Mouse (Mus musculus): Measurements from ENCODE around the gene Wdr82. TPM values are rescaled to one million over a fixed set of nuclear protein-coding genes. Genes with fewer than 3 reads are reported as not detected.
A peak's percentile ranks its signal among the peaks of the same experiment; 100 is the strongest.

Gene Wdr82
- total RNA-seq, 2 experiments from 2014 or later, result 143 TPM

DNA sequence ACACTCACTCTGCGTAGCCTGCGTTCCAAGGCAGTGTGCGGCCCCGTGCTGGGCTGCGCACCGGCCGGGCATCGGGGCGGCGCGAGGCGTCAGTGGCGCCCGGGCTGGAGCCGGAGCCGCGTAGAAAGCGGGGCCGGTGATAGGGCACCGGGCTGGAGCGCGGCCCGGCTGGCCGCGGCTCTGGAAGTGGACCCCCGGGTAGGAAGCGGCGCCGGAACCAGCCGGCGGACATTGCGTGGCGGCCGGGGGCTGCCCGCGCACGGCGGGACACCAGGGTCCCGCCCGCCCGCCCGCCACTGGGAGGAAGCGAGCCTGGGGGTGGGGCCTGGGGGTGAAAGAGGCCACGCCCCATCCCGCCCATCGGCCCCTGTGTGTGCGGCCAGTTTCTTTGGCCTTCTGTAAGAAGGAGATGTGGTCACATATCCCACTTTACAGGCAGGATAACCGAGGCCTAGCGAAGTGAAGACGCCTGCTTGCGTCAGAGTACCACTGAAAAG lies 28.3 kb downstream of the Wdr82 start:
- DNase-seq, result peak in 1 of 2 experiments; percentile 54

DNA sequence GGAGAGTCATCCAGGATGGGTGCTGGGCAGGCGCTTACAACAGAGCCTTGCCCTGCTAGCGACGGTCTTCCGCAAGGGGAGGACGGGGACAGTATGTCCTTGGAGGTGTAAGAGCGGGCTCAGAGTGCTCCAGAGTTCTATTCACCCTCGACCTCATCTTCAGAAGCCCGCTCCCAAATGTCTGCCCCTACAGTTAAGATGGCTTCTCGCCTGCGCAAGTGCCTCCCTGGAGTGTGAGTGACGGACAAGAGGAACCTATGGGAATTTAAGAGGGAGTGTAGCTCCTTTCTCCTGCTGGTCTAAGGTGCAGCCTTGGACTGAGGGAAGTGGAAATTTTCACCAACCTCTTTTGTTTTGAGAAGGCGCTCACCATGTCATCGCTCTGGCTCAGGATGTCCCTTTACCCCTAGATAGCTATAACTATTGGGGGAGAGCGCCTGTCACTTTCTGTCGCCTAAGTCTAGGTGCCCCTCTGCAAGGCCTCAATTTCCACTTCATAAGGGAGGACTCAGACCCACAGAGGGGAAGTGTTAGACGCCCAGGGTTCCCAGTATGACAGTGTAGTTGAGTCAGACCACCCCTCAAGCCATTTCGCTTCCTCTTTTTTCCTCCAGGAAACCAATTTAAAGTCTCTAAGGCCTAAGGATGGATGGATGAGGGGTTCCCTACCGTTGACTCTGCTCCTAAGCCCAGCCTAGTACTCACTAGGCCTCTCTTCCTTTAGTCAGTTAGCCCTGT lies 29.0 kb downstream of the Wdr82 start, which contains the start of gene Ppm1m:
Gene Ppm1m (minus strand): TSS at position 212 of the 738 bp plus-strand sequence.
- DNase-seq, result no peak

DNA sequence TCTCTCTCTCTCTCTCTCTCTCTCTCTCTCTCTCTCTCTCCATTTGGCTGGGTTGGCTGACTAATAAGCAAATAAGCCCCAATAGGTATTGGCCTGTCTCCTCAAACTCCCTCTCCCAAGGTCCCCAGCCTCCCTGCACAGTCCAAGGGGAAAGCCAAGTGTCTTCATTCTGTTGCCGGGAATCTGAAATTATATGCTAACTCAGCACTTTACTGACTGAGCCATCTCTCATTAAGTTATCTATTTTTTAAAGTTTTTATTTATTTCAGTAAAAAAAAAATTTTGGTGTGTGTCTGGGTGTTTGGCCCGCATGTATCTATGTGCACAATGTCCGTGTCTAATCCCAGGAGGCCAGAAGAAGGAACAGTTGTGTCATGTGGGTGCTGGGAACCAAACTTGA lies 31.2 kb downstream of the Wdr82 start:
- DNase-seq, result no peak

GRCm38 (mm10) chr9:106202819-106203636 lies 32.3 kb downstream of the Wdr82 start, which contains the start of gene Twf2:
Gene Twf2, plus strand, starts transcription at chr9:106203108.
- DNase-seq, result peak; percentile 90 to 92

DNA sequence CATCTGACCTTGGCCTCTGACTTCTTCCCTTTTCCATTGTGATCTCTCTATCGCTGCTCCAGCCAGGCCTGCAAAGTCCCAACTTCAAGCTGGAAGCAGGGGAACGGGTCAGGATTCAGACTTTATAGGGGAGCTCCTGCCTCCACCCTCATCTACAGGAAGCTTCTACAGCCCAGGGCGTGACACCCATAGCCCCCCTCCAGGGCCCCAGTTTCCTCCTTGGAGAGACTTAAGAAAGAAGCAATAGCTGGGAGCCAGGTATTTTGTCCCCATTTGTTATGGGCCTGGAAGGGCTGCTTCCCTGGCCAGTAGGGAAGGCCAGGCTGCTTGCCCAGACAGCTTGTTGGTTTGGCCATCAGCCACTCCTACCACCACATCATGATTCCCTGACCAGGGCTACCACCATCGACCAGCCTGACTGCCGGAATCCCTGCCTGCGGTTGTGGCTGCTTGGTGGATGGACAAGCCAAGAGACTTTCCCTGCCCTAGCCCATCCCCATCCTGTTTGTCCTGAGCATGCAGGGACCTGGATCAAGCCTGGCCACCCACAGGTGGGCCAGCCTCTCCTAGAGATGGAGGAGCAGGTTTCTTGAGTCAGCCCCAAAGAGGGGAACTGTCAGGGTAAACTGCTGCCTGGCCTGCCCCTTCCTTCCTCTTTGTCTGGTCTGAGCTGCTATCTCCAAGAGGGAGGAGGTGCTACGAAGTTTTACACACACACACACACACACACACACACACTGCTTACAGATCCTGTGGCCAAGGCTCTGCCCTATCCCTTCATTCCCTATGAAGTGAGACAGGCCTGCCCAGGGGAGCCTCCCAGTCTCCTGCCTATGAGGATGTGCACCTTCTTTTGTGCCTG lies 33.5 kb downstream of the Wdr82 start:
- DNase-seq, result no peak

DNA sequence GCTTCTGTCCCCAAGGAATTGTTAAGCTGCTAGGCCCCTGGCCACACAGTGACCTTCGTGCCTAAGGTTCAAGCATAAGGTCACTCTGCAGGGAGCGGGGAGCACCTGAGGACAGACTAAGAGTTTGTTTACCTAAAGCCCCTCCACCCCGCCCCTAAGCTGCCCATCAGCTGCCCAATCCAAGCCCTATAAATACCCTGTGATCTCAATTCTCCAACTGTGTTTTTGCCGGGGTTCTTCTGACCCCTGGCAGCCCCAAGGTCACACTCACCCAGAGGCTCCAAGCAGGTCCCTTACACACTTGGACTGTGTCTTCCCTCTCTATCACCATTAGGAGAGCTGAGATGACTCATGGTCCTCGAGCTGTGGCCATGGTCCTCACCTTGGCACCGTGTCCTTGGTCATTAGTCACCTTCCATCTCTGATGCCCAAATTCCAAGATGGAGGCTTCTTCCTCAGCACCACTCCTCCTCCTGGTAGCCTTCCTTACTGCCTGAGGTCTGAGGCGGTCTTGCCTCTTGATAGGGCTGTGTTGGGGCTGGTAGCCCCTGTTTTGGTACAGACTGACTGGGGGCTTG lies 35.1 kb downstream of the Wdr82 start:
- DNase-seq, result no peak

- DNase-seq, result no peak
These were observed 35.8 kb downstream of the Wdr82 start for GRCm38 (mm10) chr9:106206515-106206914.

DNA sequence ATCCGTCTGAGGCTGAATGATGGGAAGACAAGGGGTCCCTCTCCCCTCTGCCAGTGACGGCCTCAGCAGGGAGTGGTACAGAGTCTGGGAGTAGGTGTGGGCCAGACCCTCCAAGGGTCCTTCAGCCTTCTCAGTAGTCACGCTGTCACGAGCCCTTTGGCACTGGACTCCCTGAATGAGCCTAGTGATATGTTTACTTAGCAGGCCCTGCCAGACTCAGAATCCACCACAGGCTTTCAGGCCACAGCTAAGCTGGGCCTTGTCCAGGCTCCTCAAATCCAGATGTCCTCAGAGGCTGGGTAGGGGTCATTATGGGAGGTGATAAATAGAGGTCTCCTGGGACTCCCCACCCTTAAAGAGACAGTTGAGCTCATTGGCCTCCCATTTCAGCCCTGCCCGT lies 37.5 kb downstream of the Wdr82 start:
- no peak for DNase-seq

GRCm38 (mm10) chr9:106209954-106210353 lies 39.2 kb downstream of the Wdr82 start:
- DNase-seq, result no peak

DNA sequence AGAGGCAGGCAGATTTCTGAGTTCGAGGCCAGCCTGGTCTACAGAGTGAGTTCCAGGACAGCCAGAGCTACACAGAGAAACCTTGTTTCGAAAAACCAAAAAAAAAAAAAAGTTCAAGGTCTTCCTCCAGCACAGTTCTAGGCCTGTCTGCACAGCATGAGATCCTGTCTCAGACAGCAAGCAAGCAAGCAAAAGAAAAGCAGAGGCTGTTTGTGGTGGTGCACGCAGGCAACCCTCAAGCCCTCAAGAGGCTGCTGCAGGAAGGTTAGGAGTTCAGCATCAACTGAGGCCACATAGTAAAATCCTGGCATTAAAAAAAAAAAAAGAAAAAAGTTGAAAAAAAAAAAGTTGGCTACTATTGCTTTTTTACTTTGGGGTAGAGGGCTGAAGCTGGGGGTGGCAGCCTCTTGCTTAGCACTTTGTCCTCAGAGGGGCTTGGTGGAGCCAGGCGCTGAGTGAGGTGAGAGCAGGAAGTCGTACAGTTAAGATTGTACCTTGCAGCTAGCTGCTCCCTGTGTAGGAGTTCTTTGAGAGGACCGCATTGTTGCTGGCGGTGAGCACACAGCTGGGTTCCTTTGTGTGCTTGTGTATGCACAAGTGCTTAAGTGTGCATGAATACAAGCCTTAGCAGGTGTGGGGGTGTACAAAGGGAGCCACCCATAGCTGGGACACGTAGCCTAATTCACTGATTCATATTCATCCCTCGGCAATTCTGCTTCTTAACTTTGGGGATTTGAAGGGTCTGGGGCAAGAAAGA lies 40.3 kb downstream of the Wdr82 start:
- DNase-seq, result no peak

DNA sequence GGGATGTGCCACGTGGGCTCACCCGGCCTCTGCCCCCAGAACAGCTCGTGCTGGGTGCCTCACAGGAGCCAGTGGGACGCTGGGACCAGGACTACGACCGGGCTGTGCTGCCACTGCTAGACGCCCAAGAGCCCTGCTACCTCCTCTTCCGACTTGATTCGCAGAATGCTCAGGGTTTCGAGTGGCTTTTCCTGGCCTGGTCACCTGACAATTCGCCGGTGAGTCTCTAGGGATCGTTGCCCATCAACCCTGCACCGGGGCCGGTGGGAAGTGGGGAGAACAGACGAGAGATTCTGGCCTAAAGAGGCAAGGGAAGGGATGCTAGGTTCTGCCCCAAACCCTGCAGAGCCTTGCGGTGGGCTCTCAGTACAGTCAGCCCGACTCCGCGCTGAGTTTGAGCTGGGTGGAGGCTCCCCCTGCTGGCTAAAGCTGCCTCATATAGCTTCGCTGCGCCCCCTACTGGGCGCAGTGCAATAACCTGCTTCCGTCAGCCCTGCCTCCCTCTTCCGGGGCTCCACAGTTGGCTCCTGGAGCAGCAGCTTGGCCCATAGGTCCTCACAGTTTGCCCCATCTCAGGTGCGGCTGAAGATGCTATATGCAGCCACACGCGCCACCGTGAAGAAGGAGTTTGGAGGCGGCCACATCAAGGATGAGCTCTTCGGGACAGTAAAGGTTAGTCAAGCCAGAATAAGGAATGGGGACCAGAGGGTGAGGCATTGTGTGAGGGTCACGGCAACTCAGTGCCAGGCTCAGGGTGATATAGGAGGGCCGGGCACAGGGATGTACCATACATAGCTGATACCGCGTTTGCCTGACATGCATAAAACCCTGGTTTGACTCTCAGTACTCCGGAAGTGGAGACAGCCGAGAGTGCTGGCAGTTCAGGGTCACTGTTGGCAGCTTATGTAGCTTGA lies 41.2 kb downstream of the Wdr82 start:
- peak; percentile 76 to 82 for DNase-seq

DNA sequence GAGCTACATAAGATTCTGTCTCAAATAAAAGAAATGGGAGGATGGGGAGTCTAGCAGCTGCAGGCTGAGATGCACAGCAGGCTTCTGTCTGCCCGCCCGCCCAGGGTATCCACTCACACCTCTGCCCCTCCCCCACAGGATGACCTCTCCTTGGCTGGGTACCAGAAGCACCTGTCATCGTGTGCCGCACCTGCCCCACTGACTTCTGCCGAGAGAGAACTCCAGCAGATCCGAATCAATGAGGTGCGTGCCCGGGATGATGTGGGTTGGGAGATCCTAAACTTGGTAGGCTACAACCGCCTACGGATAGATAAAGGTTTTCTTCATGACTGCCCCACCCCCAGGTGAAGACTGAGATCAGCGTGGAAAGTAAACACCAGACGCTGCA lies 41.9 kb downstream of the Wdr82 start:
- no peak for DNase-seq

- no peak for DNase-seq
These were observed 44.8 kb downstream of the Wdr82 start for GRCm38 (mm10) chr9:106215341-106216125.

- no peak for DNase-seq
These were observed 46.2 kb downstream of the Wdr82 start for GRCm38 (mm10) chr9:106216971-106217370.

GRCm38 (mm10) chr9:106220894-106221523 lies 50.3 kb downstream of the Wdr82 start:
- no peak for DNase-seq

GRCm38 (mm10) chr9:106222261-106222851 lies 51.6 kb downstream of the Wdr82 start, which contains the start of gene Tlr9:
Gene Tlr9, plus strand, starts transcription at chr9:106222598.
- no peak for DNase-seq

GRCm38 (mm10) chr9:106222994-106223393 lies 52.3 kb downstream of the Wdr82 start:
- DNase-seq, result no peak

- DNase-seq, result no peak
These were observed 54.9 kb downstream of the Wdr82 start for GRCm38 (mm10) chr9:106225469-106226150.

Data from layer of hippocampus, postnatal 36 days (tissue).